Mouse (Mus musculus) spleen, embryonic (tissue): ENCODE data around the gene Chd2.

Experiments
- CTCF ChIA-PET: fragments of 350-600 bp; sonication (Branson Sonifier 250); formaldehyde crosslinking; loops from one replicate; lab custom pipeline; 2022; lab: Charles Lee

Gene Chd2

GRCm38 (mm10) chr7:73541412-73542130 is at the start of gene Chd2:
Gene Chd2 (minus strand): TSS chr7:73541830.
- CTCF ChIA-PET, result interaction anchor here (0.7 to 1.0 kb wide), 3 partner anchors 14 to 34 kb away, joined by 3 to 9 read pairs (median 3); no protein-coding TSS in a partner anchor

GRCm38 (mm10) chr7:73590757-73591156 is 49.1 kb upstream of the Chd2 start:
- CTCF ChIA-PET, result interaction anchor here (0.6 to 0.7 kb wide), 2 partner anchors 24 to 30 kb away, joined by 3 to 4 read pairs; no protein-coding TSS in a partner anchor

DNA sequence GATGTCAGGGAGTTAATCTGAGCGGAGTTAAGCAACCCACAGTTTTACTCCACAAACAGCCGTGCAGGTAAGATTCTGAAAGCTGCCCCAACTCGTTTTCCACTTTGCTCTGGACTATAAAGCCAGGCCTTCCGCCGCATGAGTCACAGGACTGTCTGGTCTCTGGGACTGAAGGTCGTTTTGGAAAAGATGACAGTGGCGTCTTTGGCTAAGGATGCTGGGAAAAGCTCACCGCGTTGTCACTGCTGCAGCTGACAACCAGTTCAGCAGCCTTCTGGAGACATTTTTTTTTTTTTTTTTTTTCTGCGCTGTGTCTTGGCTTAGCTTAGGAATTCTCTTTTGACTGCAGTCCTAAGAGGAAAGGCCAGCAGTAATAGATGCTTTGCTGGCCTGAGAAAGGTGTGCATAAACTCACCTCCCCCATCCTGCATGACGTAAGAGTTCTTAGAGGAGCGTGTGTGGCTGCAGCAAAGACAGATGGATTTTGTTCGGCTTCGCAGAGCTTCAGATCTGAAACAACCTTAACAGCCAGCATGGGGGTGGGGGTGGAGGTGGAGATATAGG is 47.7 kb upstream of the Chd2 start:
- CTCF ChIA-PET, result no interaction called here

DNA sequence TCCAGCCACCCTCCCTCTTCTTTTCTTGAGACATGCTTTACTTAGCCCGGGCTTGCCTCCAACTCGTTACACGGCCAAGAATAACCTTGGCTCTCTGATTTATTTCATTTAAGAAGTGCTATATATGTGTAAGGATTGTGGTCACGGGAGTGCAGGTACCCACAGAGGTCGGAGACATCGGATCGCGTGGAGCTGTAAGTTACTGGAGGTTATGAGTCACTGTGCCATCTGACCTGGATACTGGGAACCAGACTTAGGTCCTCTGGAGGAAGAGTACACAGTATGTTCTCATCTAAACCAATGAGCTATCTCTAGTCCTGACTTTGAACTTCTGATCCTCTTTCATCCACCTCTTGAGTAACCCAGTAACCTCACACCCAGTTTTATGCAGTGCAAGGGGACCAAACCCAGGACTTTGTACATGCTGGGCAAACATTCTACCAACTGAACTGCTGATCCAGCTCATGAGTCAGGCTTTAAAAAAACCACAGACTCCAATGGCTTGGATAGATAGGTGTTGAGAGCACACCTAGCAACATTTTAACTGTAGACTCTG is 46.8 kb upstream of the Chd2 start:
- CTCF ChIA-PET, result no interaction called here

DNA sequence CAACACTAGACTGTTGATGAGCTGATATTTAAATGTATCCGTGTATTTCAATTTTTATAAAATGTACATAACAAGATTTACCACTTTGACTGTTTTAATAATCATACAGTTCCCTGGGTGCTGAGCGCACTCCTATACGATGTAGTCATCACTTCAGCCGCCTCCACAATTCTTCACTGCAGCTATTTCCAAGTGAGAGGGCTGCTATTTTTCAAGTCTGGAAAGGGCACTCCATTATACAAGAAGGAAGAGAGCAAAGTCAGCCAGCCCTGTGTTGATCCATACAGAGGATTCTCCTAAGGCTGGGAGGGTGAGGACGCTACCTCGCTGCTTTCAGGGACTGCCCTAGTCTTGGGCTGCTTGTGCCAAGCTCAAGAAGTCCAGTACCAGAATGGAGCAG is 45.1 kb upstream of the Chd2 start:
- CTCF ChIA-PET, result no interaction called here

DNA sequence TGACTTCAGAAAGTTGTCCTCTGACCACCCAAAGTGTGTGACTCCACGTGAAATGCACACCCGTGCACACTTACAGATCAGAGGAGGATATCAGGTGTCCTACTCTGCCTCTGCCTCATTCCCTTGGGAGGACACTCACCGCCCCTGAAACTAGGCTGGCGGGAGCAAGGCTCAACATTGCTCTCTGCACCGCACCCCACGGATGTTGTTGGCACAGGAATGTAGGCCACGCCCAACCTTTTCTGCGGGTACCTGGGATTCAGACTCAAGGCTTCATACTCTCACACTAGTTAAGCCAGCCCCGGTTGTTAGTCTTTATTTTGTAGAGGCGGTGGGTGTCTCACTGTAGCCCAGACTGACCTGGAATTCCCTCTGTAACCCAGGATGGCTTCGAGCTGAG is 44.6 kb upstream of the Chd2 start:
- CTCF ChIA-PET, result no interaction called here

- CTCF ChIA-PET, result interaction anchor here (0.7 to 1.5 kb wide), 3 partner anchors 10 to 37 kb away, joined by 3 to 5 read pairs (median 4); no protein-coding TSS in a partner anchor
Measured at GRCm38 (mm10) chr7:73585114-73586032, 43.7 kb upstream of the Chd2 start.

DNA sequence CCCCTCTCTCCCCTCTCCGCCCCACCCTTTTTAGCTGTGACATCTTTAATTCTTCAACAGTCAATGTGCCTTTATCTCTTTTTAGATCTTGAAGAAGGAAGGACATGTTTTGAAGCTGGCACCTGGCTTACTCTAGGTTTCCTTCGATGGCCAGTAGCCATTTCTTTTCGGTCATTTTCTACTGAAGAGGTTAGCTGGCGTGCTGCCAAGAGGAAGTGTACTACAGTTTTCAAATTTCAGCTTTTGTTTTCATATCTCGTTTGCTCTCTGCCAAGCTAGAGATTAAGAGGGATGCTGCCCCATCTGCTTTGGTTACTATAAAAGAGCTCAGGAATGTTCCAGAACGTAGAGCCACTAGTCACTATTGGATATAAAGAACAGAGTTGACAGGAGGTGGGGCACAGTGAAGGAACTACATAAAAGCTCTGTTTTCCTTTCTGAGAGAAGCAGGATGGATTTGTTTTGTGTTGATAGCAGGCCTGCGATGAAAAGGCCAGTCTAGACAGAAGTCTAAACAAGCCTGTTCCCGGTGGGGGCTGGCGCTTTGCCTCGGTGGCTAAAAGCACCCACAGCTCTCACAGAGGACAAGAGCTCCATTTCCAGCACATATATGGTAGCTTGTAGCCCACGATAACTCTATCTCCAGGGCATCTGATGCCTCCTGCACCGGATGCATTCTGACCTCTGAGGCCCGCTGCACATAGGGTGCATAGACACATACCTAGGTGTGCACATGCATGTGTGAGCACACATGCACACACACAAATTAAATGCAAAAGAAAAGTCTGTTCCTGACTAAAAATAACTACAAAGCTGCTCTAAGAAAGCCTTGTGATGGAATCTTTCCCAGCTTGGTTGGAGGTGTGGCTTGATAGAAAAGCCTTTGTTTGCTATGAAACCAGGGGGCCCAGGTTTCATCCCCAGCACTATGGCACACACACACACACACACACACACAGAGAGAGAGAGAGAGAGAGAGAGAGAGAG is 42.7 kb upstream of the Chd2 start:
- CTCF ChIA-PET, result interaction anchor here (0.7 to 1.5 kb wide), 4 partner anchors 11 to 36 kb away, joined by 3 to 5 read pairs (median 4); no protein-coding TSS in a partner anchor

GRCm38 (mm10) chr7:73583400-73583799 is 41.8 kb upstream of the Chd2 start:
- CTCF ChIA-PET, result interaction anchor here (0.8 to 1.0 kb wide), 2 partner anchors 8 to 11 kb away, joined by 3 to 5 read pairs; no protein-coding TSS in a partner anchor

- CTCF ChIA-PET, result interaction anchor here (0.6 to 0.7 kb wide), 2 partner anchors 11 to 16 kb away, joined by 3 read pairs; no protein-coding TSS in a partner anchor
Measured at GRCm38 (mm10) chr7:73581836-73582375, 40.3 kb upstream of the Chd2 start.

- CTCF ChIA-PET, result interaction anchor here (1.2 kb wide), 1 partner anchor 12 kb away, joined by 3 read pairs; no protein-coding TSS in a partner anchor
Measured at GRCm38 (mm10) chr7:73579072-73579731, 37.6 kb upstream of the Chd2 start.

DNA sequence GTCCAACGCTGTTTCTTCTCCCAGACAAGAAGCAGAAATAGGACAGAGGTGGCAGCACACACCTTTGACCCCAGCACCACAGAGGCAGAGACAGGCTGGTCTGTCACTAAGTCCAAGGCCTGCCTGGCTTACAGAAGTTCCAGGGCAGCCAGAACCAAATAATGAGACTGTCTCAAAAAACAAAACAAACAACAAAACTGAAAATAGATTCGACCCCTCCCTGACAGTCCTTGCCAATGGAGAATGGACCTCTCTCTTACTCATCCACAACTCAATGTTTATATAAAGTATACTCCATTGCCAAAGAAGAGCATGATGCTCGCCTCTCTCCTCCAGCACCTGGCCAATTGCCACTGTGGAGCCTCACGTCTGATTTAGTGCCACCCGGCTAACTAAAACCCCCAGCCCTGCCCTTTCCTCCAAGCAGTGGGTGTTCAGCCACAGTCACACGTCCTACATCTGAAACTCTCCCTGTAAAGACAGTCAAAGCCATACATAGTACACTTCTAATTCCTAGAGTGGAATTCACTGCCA is 36.3 kb upstream of the Chd2 start:
- CTCF ChIA-PET, result no interaction called here

GRCm38 (mm10) chr7:73576101-73576936 is 34.7 kb upstream of the Chd2 start:
- CTCF ChIA-PET, result interaction anchor here (0.5 to 1.2 kb wide), 2 partner anchors 16 to 88 kb away, joined by 4 to 5 read pairs; no protein-coding TSS in a partner anchor

GRCm38 (mm10) chr7:73575257-73575656 is 33.6 kb upstream of the Chd2 start:
- CTCF ChIA-PET, result interaction anchor here (0.5 to 1.2 kb wide), 5 partner anchors 8 to 87 kb away, joined by 4 to 9 read pairs (median 5); partner anchors contain the start of gene Chd2

DNA sequence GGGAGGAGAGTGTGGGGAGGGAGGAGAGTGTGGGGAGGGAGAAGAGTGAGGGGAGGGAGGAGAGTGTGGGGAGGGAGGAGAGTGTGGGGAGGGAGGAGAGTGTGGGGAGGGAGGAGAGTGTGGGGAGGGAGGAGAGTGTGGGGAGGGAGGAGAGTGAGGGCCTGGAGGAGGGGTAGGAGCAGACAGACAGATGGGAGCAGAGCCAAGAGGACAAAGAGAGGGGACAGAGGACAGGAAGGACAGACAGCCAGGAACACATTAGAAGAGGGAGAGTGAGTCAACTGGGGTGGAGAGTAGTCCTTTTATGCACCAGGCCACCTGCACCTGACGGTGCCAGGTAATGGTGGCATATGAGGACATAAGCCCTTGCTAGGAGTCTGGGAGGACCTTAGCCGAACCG is 33.0 kb upstream of the Chd2 start:
- CTCF ChIA-PET, result interaction anchor here (0.9 to 1.1 kb wide), 2 partner anchors 8 to 16 kb away, joined by 4 to 5 read pairs; no protein-coding TSS in a partner anchor

GRCm38 (mm10) chr7:73572571-73572970 is 30.9 kb upstream of the Chd2 start:
- CTCF ChIA-PET, result interaction anchor here (1.2 to 1.5 kb wide), 2 partner anchors 10 to 12 kb away, joined by 3 to 4 read pairs; no protein-coding TSS in a partner anchor

GRCm38 (mm10) chr7:73568801-73569403 is 27.3 kb upstream of the Chd2 start:
- CTCF ChIA-PET, result interaction anchor here (1.1 kb wide), 1 partner anchor 12 kb away, joined by 3 read pairs; no protein-coding TSS in a partner anchor
